Mouse (Mus musculus): ENCODE results near the gene Ano1.

DNA sequence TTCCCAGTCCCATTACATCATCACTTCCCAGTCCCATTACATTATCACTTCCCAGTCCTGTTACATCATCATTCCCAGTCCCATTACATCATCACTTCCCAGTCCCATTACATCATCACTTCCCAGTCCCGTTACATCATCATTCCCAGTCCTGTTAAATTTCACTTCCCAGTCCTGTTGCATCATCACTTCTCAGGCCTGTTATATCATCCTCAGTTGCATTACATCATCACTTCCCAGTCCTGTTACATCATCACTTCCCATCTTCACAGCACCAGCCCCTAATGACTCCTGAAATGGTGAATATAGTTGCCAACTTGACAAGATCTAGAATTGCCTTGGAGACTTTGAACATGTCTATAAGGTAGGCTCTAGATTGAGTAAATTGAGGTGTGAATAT, 17.1 kb upstream of the Ano1 start:
- TF ChIP-seq CTCF (IDR thresholded peaks at IDR 0.05): no peak
- TF ChIP-seq EP300 (IDR thresholded peaks at IDR 0.05): no peak
